25 mouse cellular contexts compared by ENCODE assay signal in genomic region chr1:89477033-89477432, GRCm38 (mm10). TPM values are rescaled to one million over a fixed set of nuclear protein-coding genes. Genes with fewer than 3 reads are reported as not detected.
DNase-seq lines count a peak whose midpoint lies in the region; ATAC-seq and TF ChIP-seq lines count a peak whose summit lies in the region.
"Had no signal": no experiment of that assay in that cellular context is flagged by ENCODE, and none has a peak within 500 bp of the region (broad histone marks: within the 10 kb centered on the region; RNA-seq: fewer than 3 reads in every experiment).

No protein-coding gene starts in this region.

- peaks cover 21% of the 10 kb centered on the region for H3K4me1 ChIP-seq in kidney, embryonic 14.5 days (ENCODE audit: control insufficient read depth, insufficient read depth, low read length)
- peaks cover 63% of the 10 kb centered on the region for H3K4me1 ChIP-seq in kidney, adult 2 months (ENCODE audit: control insufficient read depth, insufficient read depth, low read length)
- peaks cover 38% of the 10 kb centered on the region for H3K4me1 ChIP-seq in stomach, embryonic 16.5 days (ENCODE audit: control insufficient read depth, insufficient read depth, low read length)

- no peaks in the 10 kb centered on the region for H3K9me3 ChIP-seq in kidney, embryonic 14.5 days (ENCODE audit: control insufficient read depth, low read length)
- no peaks in the 10 kb centered on the region for H3K9me3 ChIP-seq in stomach, embryonic 16.5 days (replicated peaks; ENCODE audit: control insufficient read depth, low read length)
- H3K9me3 ChIP-seq: embryonic facial prominence, embryonic 13.5 days; forebrain, embryonic 10.5 days; hindbrain, embryonic 12.5 days; neural tube, embryonic 15.5 days had no signal

- no peak for TF ChIP-seq CTCF in kidney, adult 2 months (conservative IDR thresholded peaks at IDR 0.05; ENCODE audit: insufficient read depth, insufficient read length, low read depth, low read length)

- H3K27me3 ChIP-seq in kidney, embryonic 14.5 days (ENCODE audit: control insufficient read depth, insufficient read depth, low read length): no peaks in the 10 kb centered on the region
- H3K27me3 ChIP-seq in kidney, adult 2 months (replicated peaks; ENCODE audit: control insufficient read depth, insufficient read depth, low read length): no peaks in the 10 kb centered on the region
- H3K27me3 ChIP-seq in stomach, embryonic 16.5 days (ENCODE audit: control insufficient read depth, insufficient read depth, low read length): no peaks in the 10 kb centered on the region
- H3K27me3 ChIP-seq: embryonic facial prominence, embryonic 13.5 days; hindbrain, embryonic 12.5 days; neural tube, embryonic 15.5 days had no signal

- no peak for TF ChIP-seq POLR2A in kidney, adult 2 months (IDR thresholded peaks at IDR 0.05; ENCODE audit: low read depth, low read length)

- no peaks in the 10 kb centered on the region for H3K36me3 ChIP-seq in kidney, embryonic 14.5 days (ENCODE audit: control insufficient read depth, insufficient read depth, low read length)
- H3K36me3 ChIP-seq in kidney, adult 2 months (ENCODE audit: control insufficient read depth, insufficient read depth, low read length): no peaks in the 10 kb centered on the region
- H3K36me3 ChIP-seq in stomach, embryonic 16.5 days (ENCODE audit: control insufficient read depth, insufficient read depth, low read length): no peaks in the 10 kb centered on the region
- H3K36me3 ChIP-seq: embryonic facial prominence, embryonic 13.5 days; forebrain, embryonic 10.5 days; G1E; hindbrain, embryonic 12.5 days; neural tube, embryonic 15.5 days had no signal

- no peak overlapping the region for H3K27ac ChIP-seq in kidney, embryonic 14.5 days (ENCODE audit: low read depth, low read length)
- H3K27ac ChIP-seq in kidney, adult 2 months (ENCODE audit: insufficient read depth, low read depth, low read length): peak overlapping the region; percentile 81
- H3K27ac ChIP-seq in stomach, embryonic 16.5 days (ENCODE audit: low read length): no peak overlapping the region
- H3K27ac ChIP-seq: embryonic facial prominence, embryonic 13.5 days; forebrain, embryonic 10.5 days; hindbrain, embryonic 12.5 days; liver, embryonic 14.5 days; neural tube, embryonic 15.5 days had no signal

- WGBS in kidney, embryonic 14.5 days: 56% methylated on average over 5 of the region's 5 CpGs
- 46% methylated on average over 5 of the region's 5 CpGs for WGBS in kidney, adult 2 months
- WGBS in stomach, embryonic 16.5 days: 71% methylated on average over 5 of the region's 5 CpGs

- DNase-seq in kidney, adult 11 months: peak; percentile 89
- DNase-seq in kidney, adult 2 months: peak; percentile 94
- peak; percentile 56 for DNase-seq in kidney, postnatal 10 days
- DNase-seq in gastrocnemius, adult 8-10 months (ENCODE audit: low spot score in 2 of 2): no peak
- DNase-seq in retina, postnatal 1 day: no peak
- DNase-seq in right cerebral cortex, postnatal 14 days: no peak
- DNase-seq: adrenal gland, adult 8-10 months; cerebellum, adult 11 months; cerebellum, adult 9-10 months; gastrocnemius, postnatal 14 days; layer of hippocampus, postnatal 36 days; left cerebral cortex, postnatal 4 days; liver; lung, adult 2 months; lung, postnatal 10 days; midbrain, embryonic 14.5 days had no signal

- no peak overlapping the region for H3K4me2 ChIP-seq in kidney, embryonic 14.5 days (replicated peaks; ENCODE audit: low read depth, low read length)
- H3K4me2 ChIP-seq in stomach, embryonic 16.5 days (ENCODE audit: low read depth, low read length): no peak overlapping the region
- H3K4me2 ChIP-seq: embryonic facial prominence, embryonic 13.5 days; hindbrain, embryonic 12.5 days; neural tube, embryonic 15.5 days had no signal

- H3K9ac ChIP-seq in kidney, embryonic 14.5 days (ENCODE audit: low read depth, low read length): no peak overlapping the region
- no peak overlapping the region for H3K9ac ChIP-seq in stomach, embryonic 16.5 days (ENCODE audit: low read length)
- H3K9ac ChIP-seq: embryonic facial prominence, embryonic 13.5 days; hindbrain, embryonic 12.5 days; liver, embryonic 14.5 days; neural tube, embryonic 15.5 days had no signal

- no peak overlapping the region for H3K4me3 ChIP-seq in kidney, embryonic 14.5 days (ENCODE audit: low read length)
- H3K4me3 ChIP-seq in kidney, adult 2 months (ENCODE audit: insufficient read depth, low read depth, low read length): no peak overlapping the region
- no peak overlapping the region for H3K4me3 ChIP-seq in stomach, embryonic 16.5 days (replicated peaks; ENCODE audit: low read length)
- H3K4me3 ChIP-seq: embryonic facial prominence, embryonic 13.5 days; forebrain, embryonic 10.5 days; hindbrain, embryonic 12.5 days; neural tube, embryonic 15.5 days had no signal

- ATAC-seq in kidney, embryonic 14.5 days (ENCODE audit: low FRiP score, low TSS enrichment): no peak
- peak; percentile 18; the same call in 1 of the 2 replicates for ATAC-seq in stomach, embryonic 16.5 days (ENCODE audit: insufficient read depth, low FRiP score)
- ATAC-seq: forebrain, embryonic 16.5 days had no signal

RNA-seq across cellular contexts. Expression of gene Agap1, which starts 22.4 kb away (rescaled TPM):
- 12.1 and 19.3 TPM in 2 replicates for polyA plus RNA-seq in kidney, embryonic 14.5 days (2014; fragmentation: Nextera tagmentation; extraction: Ambion mirVana)
- polyA plus RNA-seq in kidney, adult 2 months (2012; rRNA removed): 29.3 and 31.6 TPM in 2 replicates
- 5.1 and 5.8 TPM in 2 replicates for polyA plus RNA-seq in stomach, embryonic 16.5 days (2015; fragmentation: Nextera tagmentation; extraction: Ambion mirVana)
- 10 to 100 TPM; 16.7 to 21.6 (median 20.1) TPM for total RNA-seq in gastrocnemius, adult 8-10 months (2022)

Comparison
In these comparisons a context has a peak if more than half of its experiments do, and no peak if none do; other contexts are left out.
1. DNase-seq: peak in kidney, adult 11 months (single experiment), kidney, adult 2 months (single experiment) and kidney, postnatal 10 days (single experiment); none in gastrocnemius, adult 8-10 months (0 of 2), retina, postnatal 1 day (single experiment) and right cerebral cortex, postnatal 14 days (single experiment).